Mouse (Mus musculus) frontal cortex, adult 2 months (tissue): ENCODE results near the gene Tmem229b. TPM values are rescaled to one million over a fixed set of nuclear protein-coding genes. Genes with fewer than 3 reads are reported as not detected.

Experiments
- DNase-seq, 2 experiments: peaks; one replicate each; pipeline ENCODE4 v3.0.0; 2022; ENCODE audit warnings: low spot score in 1 of 2; ENCODE audit errors: extremely low spot score in 1 of 2
- polyA plus RNA-seq: library from polyadenylated mRNA; depleted of rRNA; stranded (reverse); fragments of >200 nt; gene quantifications from 2 replicates; pipeline ENCODE4 v1.2.3, GENCODE M21; 2012

Gene Tmem229b
- polyA plus RNA-seq, 1 experiment, result 18.9 TPM

DNA sequence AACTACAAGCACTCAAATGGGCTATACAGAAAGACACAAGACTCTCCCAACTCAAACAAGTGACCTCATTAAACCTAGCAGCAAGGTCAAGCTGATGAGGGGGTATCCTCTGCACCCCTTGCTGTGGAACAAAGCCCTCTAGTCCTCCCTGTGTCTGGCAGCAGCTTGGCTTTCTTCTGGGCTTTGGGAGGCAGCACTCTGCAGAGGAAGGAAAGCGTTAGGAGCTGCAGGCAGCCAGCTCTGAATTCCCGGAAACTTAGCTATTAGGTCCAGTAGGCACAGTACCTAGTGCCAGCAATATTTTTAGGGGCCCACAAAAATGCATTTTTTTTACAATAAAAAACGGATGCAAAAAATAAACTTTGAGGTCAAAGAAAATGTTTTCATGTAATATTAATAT is 3.1 kb upstream of the Tmem229b start:
- no peak for DNase-seq

- DNase-seq, result peak in 1 of 2 experiments; percentile 62
These were observed 825 bp downstream of the Tmem229b start for GRCm38 (mm10) chr12:79006478-79007125.

DNA sequence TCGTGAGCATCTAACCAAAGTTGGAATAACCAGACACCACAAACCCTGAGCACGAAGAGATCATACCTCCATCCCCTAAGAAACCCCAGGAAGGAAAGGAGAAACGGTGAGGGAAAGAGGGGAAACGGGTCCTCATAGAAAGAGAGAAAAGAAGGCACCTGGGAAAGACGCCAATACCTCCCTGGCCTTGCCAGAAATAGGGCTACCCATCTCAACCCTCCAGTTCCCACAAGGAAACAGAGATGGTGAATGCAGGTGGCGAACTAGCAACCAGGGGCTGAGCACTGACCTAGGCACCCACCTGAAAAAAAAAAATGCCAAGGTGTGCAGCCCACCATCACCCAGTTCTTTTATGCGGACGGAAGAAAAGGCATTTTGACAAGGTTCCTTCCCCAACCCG is 1.4 kb downstream of the Tmem229b start:
- DNase-seq, result no peak

DNA sequence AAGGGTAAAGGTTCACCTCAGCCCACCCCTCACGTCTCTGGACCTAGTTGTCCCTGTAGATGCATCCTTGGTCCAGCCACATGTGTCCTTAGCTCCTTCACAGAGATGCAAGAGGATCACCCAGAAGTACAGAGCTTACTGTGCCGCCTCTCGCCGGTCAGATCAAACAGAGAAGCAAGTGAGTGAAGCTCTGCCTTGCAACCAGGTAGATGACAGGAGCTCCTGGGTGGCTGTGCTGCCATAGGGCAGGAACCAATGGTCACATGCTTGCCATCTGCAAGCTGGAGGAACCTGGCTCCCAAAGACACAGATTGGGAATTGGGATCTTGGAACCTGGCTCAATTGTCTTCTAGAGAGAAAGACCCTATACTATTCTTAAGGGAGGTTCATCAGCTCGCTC is 2.0 kb downstream of the Tmem229b start:
- DNase-seq, result no peak

- DNase-seq, result no peak
These were observed 4.4 kb downstream of the Tmem229b start for GRCm38 (mm10) chr12:79002978-79003377.

DNA sequence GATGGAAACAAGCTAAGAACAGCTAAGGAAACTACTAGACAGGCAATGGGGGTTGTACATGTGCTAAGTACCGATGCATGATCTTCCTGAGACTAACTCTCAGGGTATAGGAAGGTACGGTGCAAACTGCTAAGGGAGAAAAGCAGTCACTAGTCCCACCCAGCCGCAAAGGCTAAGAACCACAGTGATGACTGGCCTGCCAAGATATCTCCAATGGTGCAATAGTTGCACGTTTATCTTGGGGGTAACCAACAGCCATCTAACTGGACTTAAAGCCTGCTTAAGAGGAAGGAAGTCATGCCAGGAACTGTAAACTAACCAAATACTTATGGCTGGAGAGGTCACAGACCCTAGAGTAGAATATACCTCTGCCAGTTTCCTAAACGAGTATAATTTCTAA is 5.0 kb downstream of the Tmem229b start:
- DNase-seq, result no peak

DNA sequence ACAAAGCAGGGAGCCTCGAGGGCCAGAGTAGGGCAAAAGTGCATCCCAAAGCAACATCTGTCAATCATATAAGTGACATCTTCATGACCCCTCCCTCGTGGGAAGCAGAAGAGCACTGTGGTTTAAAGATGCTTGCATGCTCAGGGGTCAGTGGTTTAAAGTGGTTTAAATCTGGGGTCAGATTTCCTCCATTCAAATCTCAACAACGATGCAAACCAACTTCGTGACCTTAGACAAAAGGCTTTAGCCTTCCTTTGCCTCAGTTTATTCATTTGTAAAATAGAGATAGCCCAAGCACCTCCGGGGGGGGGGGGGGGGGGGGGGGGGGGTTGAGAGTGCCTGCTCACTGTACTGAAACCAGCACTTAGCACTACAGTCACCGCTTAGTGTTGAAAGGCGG is 10.7 kb downstream of the Tmem229b start:
- DNase-seq, result no peak

GRCm38 (mm10) chr12:78996271-78996670 is 11.2 kb downstream of the Tmem229b start:
- no peak for DNase-seq

DNA sequence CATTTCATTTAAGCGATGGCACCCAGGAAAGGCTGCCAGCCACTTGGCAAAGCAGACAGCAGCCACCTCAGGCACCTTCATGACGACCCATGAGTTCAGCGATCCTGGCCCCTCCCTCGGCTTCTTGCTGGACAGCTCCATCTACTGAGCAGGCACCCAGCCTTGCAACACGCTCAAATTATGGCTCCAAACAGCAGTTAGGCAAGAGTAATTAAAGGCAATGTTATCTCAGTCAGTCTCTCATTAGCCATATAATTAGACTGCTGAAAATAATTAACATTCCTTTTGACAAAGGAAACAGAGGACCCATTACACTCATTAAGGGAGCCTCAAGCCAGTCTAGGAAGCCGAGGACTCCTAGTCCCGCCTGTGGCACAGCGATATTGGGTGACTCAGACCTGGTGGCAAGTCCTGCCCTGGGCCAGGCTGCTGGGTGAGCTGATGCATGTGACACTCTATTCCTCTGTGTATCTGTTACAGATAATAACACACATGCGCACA is 19.8 kb downstream of the Tmem229b start:
- DNase-seq, result no peak

GRCm38 (mm10) chr12:78984035-78984432 is 23.4 kb downstream of the Tmem229b start:
- DNase-seq, result peak in 1 of 2 experiments; percentile 54

GRCm38 (mm10) chr12:78983296-78984034 is 24.0 kb downstream of the Tmem229b start:
- DNase-seq, result no peak

GRCm38 (mm10) chr12:78981938-78982825 is 25.2 kb downstream of the Tmem229b start:
- peak in 1 of 2 experiments; percentile 31 for DNase-seq

DNA sequence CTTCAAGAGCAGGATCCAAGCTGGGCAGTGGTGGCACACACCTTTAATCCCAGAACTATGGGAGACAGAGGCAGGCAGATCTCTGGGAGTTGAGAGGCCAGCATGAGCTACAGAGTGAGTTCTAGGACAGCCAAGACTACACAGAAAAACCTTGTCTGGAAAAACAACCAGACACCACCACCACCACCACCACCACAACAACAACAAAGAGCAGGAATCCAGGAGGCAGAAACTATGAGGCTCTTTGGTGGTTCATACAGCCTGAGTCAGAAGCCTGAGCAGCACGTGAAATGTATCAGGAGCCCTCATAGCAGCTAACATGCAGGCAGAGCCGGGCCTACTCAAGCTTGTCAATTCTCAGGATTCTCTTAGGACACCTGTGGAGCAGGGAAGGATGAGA is 26.3 kb downstream of the Tmem229b start:
- no peak for DNase-seq

- DNase-seq, result no peak
These were observed 26.7 kb downstream of the Tmem229b start for GRCm38 (mm10) chr12:78980683-78981091.

GRCm38 (mm10) chr12:78977552-78977951 is 29.9 kb downstream of the Tmem229b start:
- DNase-seq, result no peak

DNA sequence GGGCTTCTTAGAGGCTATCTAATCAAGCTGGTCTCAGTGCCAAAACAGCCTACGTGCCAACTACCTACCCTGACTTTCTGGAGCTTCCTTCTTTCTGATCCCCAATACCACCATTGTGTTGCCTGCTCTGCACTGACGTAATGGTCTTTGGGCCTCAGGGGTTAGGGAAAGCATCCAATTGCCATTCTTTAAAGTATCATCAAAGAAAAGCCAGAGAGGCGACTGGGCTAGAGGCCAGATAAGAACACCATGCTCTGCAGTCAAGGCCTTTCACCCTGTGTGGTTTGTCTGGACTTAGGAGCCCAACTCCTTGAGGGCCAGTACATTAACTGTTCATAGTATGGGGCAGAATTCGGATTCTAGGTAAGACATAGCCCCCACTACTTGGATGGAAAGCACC is 30.3 kb downstream of the Tmem229b start:
- DNase-seq, result no peak

DNA sequence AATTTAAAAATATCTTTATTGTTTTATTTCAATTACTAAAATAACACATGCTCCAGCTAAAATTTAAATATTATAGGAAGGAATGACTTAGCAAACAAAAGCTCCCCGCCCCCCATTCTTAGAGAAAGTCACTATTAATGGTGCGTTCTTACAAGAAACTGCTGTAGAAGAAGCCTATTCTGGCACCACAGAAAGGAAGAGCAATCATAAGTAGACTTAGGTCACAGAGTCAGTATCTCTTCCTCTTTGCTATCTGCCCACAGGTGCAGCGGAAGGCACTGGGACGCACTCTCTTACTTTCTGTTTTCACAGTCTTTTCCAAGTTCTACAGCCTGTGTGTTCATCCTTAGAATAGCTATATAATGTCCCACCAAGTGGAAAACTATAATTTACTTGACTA is 31.6 kb downstream of the Tmem229b start:
- no peak for DNase-seq

- no peak for DNase-seq
These were observed 32.7 kb downstream of the Tmem229b start for GRCm38 (mm10) chr12:78974767-78975166.

- DNase-seq, result no peak
These were observed 33.6 kb downstream of the Tmem229b start for GRCm38 (mm10) chr12:78973779-78974178.

GRCm38 (mm10) chr12:78971649-78972048 is 35.8 kb downstream of the Tmem229b start:
- DNase-seq, result no peak

GRCm38 (mm10) chr12:78970725-78971124 is 36.7 kb downstream of the Tmem229b start:
- no peak for DNase-seq
